Mouse (Mus musculus): Measurements from ENCODE around the gene Nhlrc4.

DNA sequence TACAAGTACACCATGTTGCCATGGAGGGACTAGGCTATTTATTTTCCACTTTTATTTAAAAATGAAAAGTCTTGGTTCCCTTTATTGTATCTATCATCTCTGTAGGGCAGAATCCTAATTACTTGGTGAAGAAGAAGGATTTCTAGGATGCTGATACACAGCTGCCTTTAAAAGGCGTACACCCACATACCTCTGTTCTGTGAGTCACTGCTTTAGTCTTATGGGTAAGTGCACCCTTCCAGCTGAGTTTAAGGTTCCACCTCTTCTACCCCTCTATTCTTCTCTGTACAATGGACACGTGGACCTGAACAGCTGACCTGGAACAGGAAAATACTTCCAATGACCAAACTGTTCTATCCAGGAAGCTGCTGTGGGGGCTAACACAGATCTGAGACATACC is 37.1 kb downstream of the Nhlrc4 start:
- TF ChIP-seq CTCF (IDR thresholded peaks at IDR 0.05): no peak
- no peak for TF ChIP-seq EP300 (IDR thresholded peaks at IDR 0.05)
